Mouse (Mus musculus) E14TG2a.4 (cell line): ENCODE results near the gene Il34.

Experiments used
- CTCF ChIP-seq: conservative IDR thresholded peaks from 2 replicates; pipeline ENCODE4 v1.5.1; 2014; ENCODE audit warnings: low read length
- NANOG ChIP-seq: IDR thresholded peaks from 2 replicates; pipeline ENCODE4 v1.6.1; 2014; ENCODE audit warnings: borderline replicate concordance, low read length, mixed read lengths
- POU5F1 ChIP-seq: IDR thresholded peaks from 2 replicates; pipeline ENCODE4 v1.6.1; 2014; ENCODE audit warnings: low read length, borderline replicate concordance

GRCm38 (mm10) chr8:110706288-110706870 is 99.3 kb downstream of the Il34 start:
- TF ChIP-seq CTCF = no peak
- no peak for TF ChIP-seq POU5F1
- TF ChIP-seq NANOG = no peak
